Mouse (Mus musculus): ENCODE results near the gene Mtif2.
"Not testable (repeated sequence)": the region's sequence is repeated elsewhere in the genome, so short reads cannot be mapped to it uniquely, and the experiment has no call there.

Gene Mtif2

DNA sequence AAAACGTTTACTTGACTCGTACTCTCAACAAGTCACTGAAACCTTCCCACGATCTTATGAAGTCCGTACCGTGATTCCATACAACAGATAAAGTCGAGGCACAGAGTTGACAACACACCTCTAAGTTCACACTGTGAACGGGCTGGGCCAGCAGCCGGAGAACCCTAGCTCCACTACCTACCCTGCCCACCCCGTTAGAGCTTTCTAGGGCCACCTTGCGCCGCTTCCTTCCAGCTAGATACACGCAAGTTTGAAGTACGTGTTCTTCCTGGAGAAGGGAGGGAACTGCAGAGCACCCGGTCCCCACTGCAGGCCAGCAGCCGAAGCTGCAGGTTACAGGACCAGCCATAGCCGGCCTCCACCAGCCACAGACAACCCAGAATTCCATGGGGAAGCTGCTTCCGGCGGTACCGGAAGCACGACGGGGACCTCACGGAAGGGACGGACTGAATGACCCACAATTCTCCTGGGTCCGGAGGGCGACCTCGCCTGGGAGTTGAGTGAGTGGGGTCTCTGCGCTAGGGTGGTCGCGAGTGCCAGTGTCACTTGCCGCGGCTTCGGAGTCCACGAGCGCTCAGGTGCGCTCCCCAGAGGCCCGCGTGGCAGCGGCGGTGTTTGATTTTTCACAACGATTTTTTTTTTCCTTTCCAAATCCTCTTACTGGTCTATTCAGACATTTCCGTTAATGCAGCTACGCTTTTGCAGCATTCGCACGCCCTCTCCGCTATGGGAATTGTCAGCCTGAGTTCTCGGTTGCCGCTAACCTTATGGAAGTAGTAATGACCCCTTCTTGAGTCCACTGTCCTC lies at the start of gene Mtif2:
Gene Mtif2 (plus strand): TSS at position 421 of the 807 bp plus-strand sequence.
- peak; percentile 67 to 71 for DNase-seq (ENCODE audit: low spot score in 2 of 2)

- DNase-seq (ENCODE audit: low spot score in 2 of 2): no peak
Measured at GRCm38 (mm10) chr11:29493135-29493534, 33.1 kb upstream of the Mtif2 start.

DNA sequence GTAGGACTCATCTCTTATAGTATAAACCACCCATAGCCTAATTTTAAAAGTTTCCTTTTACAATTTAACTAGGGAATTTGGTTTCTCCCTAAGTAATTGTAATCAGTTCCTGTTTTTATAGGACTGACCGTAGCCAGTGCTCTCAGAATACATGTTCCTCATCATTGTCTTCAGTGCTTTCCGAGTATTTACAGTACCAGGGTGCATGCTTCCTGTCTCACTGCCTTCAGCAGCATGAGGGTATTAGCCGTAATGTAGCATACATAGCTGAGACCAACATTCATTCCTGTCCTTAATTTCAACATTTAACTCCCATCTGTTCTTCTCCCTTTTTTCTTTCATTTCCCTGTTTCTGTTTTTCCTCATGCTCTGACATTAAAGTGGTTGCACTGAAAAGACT lies 29.2 kb upstream of the Mtif2 start:
- no peak for DNase-seq (ENCODE audit: low spot score in 2 of 2)

DNA sequence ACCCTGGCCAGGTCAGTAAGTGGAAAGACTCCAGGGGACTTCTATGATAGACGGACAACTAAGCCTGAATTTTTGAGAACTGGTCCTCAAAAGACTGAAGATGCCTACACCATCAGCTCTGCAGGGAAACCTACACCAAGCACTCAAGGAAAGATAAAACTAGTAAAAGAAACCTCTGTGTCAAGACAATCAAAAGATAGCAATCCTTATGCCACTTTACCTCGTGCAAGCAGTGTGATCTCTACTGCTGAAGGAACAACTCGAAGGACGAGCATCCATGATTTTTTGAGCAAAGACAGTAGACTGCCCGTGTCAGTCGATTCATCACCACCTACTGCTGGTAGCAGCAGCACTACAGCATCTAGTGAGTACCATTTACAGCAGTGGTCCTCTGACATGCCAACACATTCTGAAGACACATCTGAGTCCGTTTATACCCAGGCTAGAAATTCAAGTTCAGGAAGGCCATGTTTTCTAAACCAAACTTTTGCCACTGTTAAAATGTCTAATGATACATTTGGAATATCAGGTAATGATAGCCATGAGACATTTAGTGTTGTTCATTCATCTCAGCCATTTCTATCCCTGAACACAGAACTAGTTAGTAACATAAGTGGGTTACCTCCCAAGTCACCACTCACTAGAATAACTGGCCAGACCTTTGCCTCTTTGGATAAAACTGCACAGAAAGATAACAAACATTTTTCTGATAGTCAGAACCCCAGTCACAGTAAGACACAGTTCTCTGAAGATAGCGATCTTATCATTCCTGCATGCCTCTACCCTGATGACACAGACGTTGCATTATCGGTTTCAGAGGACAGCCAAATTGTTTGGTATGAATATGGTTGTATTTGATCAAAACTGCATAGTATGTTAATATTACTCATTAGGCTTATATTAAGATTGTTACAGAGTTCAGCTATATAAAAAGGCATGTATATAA lies 22.0 kb upstream of the Mtif2 start:
- DNase-seq (ENCODE audit: low spot score in 2 of 2): no peak

GRCm38 (mm10) chr11:29504899-29505625 lies 21.1 kb upstream of the Mtif2 start:
- no peak for DNase-seq (ENCODE audit: low spot score in 2 of 2)

DNA sequence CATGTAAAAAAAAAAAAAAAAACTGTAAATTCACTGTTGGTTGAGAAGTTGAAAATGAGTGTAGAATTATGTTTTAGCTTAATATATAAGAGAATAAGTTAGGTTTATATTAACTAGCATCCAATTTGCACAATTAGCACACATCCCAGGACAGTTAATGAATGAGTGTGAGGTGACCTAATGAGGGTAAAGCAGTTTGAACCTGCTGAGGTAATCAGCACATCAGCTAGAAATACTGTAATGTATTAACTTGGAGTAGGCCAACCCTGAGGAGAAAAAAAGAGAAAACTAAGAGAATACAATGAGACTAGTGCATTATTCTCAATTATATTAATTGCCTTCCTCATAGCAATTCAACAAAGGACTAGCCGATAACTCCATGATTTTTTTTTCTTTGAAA lies 16.8 kb upstream of the Mtif2 start:
- DNase-seq (ENCODE audit: low spot score in 2 of 2): no peak

GRCm38 (mm10) chr11:29512818-29513535 lies 13.2 kb upstream of the Mtif2 start:
- no peak for DNase-seq (ENCODE audit: low spot score in 2 of 2)

- DNase-seq (ENCODE audit: low spot score in 2 of 2): no peak
Measured at GRCm38 (mm10) chr11:29514325-29514681, 11.9 kb upstream of the Mtif2 start.

GRCm38 (mm10) chr11:29514682-29515412 lies 11.4 kb upstream of the Mtif2 start, which contains the start of gene Prorsd1:
Gene Prorsd1 (minus strand): TSS chr11:29515033.
- DNase-seq (ENCODE audit: low spot score in 2 of 2): peak; percentile 25 to 58

- DNase-seq (ENCODE audit: low spot score in 2 of 2): no peak
Measured at GRCm38 (mm10) chr11:29538201-29538600, 12.0 kb downstream of the Mtif2 start.

DNA sequence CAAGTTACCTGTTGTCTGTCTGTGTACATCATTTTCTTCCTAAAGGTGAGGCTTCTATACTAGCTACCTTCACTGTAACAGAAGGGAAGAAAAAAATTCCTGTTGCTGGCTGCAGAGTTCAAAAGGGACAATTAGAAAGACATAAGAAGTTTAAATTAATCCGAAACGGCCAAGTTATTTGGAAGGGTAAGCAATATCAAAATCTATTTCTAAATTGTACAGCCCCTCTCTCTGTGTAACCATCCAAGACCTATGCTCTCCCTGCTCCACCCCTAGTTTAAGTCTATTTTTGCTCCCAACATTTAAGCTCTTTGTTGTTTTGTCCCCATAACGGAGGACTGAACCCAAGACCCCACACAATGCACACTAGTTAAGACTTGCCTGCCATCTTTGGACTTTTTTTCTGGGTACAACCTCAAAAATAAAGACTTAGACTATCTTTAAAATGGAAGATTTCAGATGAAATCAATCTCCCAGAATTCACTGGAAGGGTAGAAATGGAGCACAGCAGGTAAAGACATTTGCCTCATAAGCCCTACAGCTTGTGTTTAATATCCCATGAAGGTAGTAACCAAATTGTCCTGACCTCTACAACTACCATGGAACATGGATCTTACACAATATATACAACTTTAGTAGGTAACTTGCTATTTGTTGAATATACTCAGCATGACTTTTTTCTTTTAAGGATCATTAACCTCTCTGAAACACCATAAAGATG lies 18.2 kb downstream of the Mtif2 start:
- DNase-seq (ENCODE audit: low spot score in 2 of 2): no peak

GRCm38 (mm10) chr11:29545150-29545752 lies 19.0 kb downstream of the Mtif2 start:
- not testable (repeated sequence) for DNase-seq (ENCODE audit: low spot score in 2 of 2)

GRCm38 (mm10) chr11:29546297-29546696 lies 20.1 kb downstream of the Mtif2 start:
- not testable (repeated sequence) for DNase-seq (ENCODE audit: low spot score in 2 of 2)

GRCm38 (mm10) chr11:29546762-29547161 lies 20.6 kb downstream of the Mtif2 start:
- DNase-seq (ENCODE audit: low spot score in 2 of 2): no peak

- DNase-seq (ENCODE audit: low spot score in 2 of 2): no peak
Measured at GRCm38 (mm10) chr11:29547249-29547751, 21.1 kb downstream of the Mtif2 start.

GRCm38 (mm10) chr11:29547752-29548503 lies 21.7 kb downstream of the Mtif2 start, which contains the start of the genes Clhc1 and Rps27a:
Gene Clhc1 (plus strand): TSS chr11:29547950.
Gene Rps27a (minus strand): TSS chr11:29548109.
- peak; percentile 87 to 89 for DNase-seq (ENCODE audit: low spot score in 2 of 2)

DNA sequence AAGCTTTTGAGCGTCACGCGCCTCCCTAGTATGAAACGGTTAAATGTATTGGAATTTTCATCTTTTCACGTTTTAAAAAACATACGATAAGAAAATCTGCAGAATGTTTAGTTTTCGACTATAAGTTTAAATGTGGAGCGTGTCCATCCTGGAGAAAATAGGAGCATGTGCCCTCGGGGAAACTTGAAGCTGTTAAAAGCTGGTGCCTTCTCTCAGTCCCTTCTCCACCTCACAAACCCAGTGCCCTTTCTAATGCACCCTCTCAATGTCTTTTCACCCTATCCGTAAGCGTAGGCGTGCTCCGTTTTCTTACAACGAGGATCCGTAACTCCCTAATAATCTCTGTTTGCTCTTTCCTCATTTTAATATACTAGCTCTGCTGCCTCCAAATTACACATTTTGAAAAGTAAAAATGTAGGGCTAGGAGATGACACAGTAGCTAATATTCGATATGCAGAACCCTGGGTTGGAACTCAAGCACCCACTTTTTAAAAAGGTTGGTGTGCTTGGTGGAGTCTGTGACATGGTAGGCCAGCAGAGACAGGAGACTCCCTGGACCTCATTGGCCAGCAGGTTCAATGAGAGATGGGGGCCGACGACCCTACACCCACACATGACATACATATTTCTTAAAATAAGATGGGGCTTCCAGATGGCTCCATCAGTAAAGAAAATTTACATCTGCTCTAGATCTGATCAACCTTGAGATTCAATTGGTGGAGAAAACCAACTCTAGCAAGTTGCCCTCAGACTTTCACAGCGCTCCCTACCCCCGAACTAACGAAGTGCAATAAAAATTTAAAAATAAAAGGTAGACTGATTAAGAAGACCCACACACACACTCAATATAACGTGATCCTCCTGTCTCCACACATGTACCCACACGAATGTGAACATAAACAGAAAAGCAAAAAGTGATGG lies 22.6 kb downstream of the Mtif2 start:
- no peak for DNase-seq (ENCODE audit: low spot score in 2 of 2)
